Mouse (Mus musculus): Measurements from ENCODE around the gene Phldb2. TPM values are rescaled to one million over a fixed set of nuclear protein-coding genes. Genes with fewer than 3 reads are reported as not detected.
A peak's percentile ranks its signal among the peaks of the same experiment; 100 is the strongest.

Gene Phldb2
- polyA plus RNA-seq, 1 experiment = 1.8 TPM

DNA sequence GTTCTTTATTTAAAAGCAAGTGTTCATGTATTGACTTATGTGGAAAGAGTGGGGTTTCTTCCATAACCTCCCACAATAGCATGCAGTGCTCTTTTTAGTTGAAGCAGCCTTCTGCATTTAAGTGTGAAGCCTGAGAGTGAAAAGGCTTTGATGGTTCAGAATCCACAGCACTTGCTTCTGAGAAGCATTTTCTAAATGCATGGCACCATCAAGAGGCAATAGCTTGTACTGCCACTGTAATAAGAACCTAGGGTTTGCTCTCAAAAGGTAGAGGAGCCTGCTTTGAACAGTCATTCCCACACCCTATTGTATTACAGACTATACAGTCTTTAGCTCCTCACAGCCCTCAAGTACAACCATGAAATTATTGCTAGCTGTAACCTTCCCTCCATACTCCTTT, 136.7 kb downstream of the Phldb2 start:
- H3K27me3 ChIP-seq (ENCODE audit: control insufficient read depth, insufficient read depth, low read length) = no peaks in the 10 kb centered on the region
- DNase-seq = no peak
- H3K27ac ChIP-seq (ENCODE audit: control insufficient read depth, insufficient read depth, low read length) = no peak overlapping the region
- H3K4me3 ChIP-seq (ENCODE audit: control insufficient read depth, insufficient read depth, low read length) = no peak overlapping the region
- TF ChIP-seq POLR2A (IDR thresholded peaks at IDR 0.05; ENCODE audit: control insufficient read depth, extremely low read depth, insufficient read depth, low read length, poor library complexity) = no peak
- no peak for TF ChIP-seq CTCF (IDR thresholded peaks at IDR 0.05; ENCODE audit: borderline replicate concordance, control insufficient read depth, extremely low read depth, insufficient read depth, low read length, poor library complexity)
- H3K4me1 ChIP-seq (replicated peaks; ENCODE audit: control insufficient read depth, insufficient read depth, low read length) = no peaks in the 10 kb centered on the region
- no peaks in the 10 kb centered on the region for H3K36me3 ChIP-seq (ENCODE audit: control insufficient read depth, insufficient read depth, low read length)

DNA sequence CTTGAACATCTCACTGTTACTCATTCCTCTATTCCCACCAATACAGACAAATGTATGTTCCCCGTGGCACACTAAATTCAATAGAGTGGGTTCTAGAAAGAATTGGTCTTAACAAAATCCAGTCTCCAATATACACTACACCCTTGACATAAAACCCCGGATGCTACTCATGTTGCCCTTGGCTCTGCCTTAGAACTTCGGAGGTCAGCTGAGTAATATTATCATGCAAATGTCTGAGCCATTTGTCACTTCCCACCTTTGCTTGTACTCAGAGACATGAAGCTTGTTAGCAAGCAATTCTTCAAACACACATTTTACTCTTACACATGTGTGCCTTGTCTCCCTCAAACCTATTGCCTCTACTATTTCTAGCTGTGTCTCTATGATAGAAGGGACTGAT, 138.8 kb downstream of the Phldb2 start:
- WGBS = 95% methylated on average over 3 of the region's 3 CpGs
- no peak for TF ChIP-seq POLR2A (IDR thresholded peaks at IDR 0.05; ENCODE audit: control insufficient read depth, extremely low read depth, insufficient read depth, low read length, poor library complexity)
- no peak for TF ChIP-seq CTCF (IDR thresholded peaks at IDR 0.05; ENCODE audit: borderline replicate concordance, control insufficient read depth, extremely low read depth, insufficient read depth, low read length, poor library complexity)
- Histone ChIP-seq H3K36me3 (ENCODE audit: control insufficient read depth, insufficient read depth, low read length) (no peaks in the 10 kb centered on the region), H3K4me3 (ENCODE audit: control insufficient read depth, insufficient read depth, low read length) (no peak overlapping the region), H3K27me3 (ENCODE audit: control insufficient read depth, insufficient read depth, low read length) (no peaks in the 10 kb centered on the region), H3K4me1 (replicated peaks; ENCODE audit: control insufficient read depth, insufficient read depth, low read length) (peaks cover 11% of the 10 kb centered on the region), H3K27ac (ENCODE audit: control insufficient read depth, insufficient read depth, low read length) (no peak overlapping the region)
- DNase-seq = no peak

DNA sequence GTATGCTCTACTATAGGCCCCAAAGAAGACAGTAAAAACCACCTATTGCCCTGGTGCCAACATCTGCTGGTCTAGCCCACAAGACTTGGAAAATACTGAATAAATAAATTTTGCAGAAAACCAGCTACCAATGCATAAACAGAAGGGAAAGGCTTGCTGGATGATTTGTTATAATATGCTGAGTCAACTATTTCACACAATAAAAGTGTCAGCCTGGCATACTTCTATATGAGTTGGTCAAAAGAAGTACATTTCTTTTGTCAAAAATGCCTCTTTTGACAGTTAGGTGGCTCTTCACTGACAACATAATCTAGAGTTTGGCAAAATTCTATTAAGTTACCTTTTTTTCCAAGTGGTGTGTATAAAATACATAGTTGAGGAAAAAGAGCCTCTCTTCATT, 141.6 kb downstream of the Phldb2 start:
- Histone ChIP-seq H3K27me3 (ENCODE audit: control insufficient read depth, insufficient read depth, low read length) (no peaks in the 10 kb centered on the region), H3K36me3 (ENCODE audit: control insufficient read depth, insufficient read depth, low read length) (no peaks in the 10 kb centered on the region), H3K4me1 (replicated peaks; ENCODE audit: control insufficient read depth, insufficient read depth, low read length) (peaks cover 11% of the 10 kb centered on the region), H3K27ac (ENCODE audit: control insufficient read depth, insufficient read depth, low read length) (no peak overlapping the region), H3K4me3 (ENCODE audit: control insufficient read depth, insufficient read depth, low read length) (no peak overlapping the region)
- TF ChIP-seq CTCF (IDR thresholded peaks at IDR 0.05; ENCODE audit: borderline replicate concordance, control insufficient read depth, extremely low read depth, insufficient read depth, low read length, poor library complexity) (no peak), POLR2A (IDR thresholded peaks at IDR 0.05; ENCODE audit: control insufficient read depth, extremely low read depth, insufficient read depth, low read length, poor library complexity) (no peak)
- DNase-seq = no peak

DNA sequence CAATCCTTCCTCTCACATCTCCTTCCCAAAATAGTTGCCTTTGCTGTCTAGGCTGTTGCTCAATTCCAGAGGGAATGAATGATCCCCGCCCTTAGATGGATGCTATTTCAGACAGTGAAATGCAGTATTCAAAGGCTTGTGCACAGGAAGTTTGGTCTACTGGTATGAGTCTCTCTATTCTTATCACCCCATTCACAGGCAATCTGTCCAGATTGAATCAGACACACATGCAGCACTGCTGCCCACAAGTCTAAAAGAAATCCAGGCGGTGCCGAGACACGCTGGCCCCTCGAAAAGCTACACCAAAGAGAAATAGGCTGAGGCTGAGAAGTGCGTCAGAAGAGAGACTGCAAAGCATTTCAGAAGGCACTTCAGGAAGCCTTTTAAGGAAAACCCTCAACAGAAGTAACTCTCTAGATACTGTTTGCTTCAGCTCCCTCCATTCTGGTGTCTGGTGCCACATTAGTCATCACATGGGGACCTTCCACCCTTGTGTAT, 142.5 kb downstream of the Phldb2 start:
- no peak overlapping the region for H3K27ac ChIP-seq (ENCODE audit: control insufficient read depth, insufficient read depth, low read length)
- H3K36me3 ChIP-seq (ENCODE audit: control insufficient read depth, insufficient read depth, low read length) = no peaks in the 10 kb centered on the region
- no peaks in the 10 kb centered on the region for H3K27me3 ChIP-seq (ENCODE audit: control insufficient read depth, insufficient read depth, low read length)
- H3K4me3 ChIP-seq (ENCODE audit: control insufficient read depth, insufficient read depth, low read length) = no peak overlapping the region
- DNase-seq = no peak
- TF ChIP-seq POLR2A (IDR thresholded peaks at IDR 0.05; ENCODE audit: control insufficient read depth, extremely low read depth, insufficient read depth, low read length, poor library complexity) (no peak), CTCF (IDR thresholded peaks at IDR 0.05; ENCODE audit: borderline replicate concordance, control insufficient read depth, extremely low read depth, insufficient read depth, low read length, poor library complexity) (no peak)
- 82% methylated on average over 6 of the region's 6 CpGs for WGBS
- H3K4me1 ChIP-seq (replicated peaks; ENCODE audit: control insufficient read depth, insufficient read depth, low read length) = peaks cover 11% of the 10 kb centered on the region

DNA sequence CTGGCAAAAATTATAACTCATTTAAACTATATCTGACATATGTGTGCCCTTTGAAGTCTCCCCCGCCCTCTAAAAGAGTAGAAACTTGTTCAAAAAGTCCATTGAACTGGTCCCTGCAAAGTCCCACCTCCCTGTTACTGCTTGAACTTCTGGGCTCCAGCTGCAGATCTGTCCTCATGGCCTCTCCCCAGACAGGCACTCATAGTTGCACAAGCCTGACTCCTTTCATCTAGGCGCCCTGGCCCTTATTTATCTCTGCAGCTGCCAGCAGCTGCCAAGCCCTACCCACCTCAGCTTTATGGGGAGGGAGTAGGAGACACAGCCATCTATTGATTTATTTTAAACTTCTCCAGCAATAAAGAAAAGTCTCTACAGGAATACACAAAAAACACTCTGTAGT, 143.2 kb downstream of the Phldb2 start:
- Histone ChIP-seq H3K27ac (ENCODE audit: control insufficient read depth, insufficient read depth, low read length) (no peak overlapping the region), H3K27me3 (ENCODE audit: control insufficient read depth, insufficient read depth, low read length) (no peaks in the 10 kb centered on the region), H3K4me3 (ENCODE audit: control insufficient read depth, insufficient read depth, low read length) (no peak overlapping the region), H3K4me1 (replicated peaks; ENCODE audit: control insufficient read depth, insufficient read depth, low read length) (peaks cover 11% of the 10 kb centered on the region), H3K36me3 (ENCODE audit: control insufficient read depth, insufficient read depth, low read length) (no peaks in the 10 kb centered on the region)
- no peak for TF ChIP-seq CTCF (IDR thresholded peaks at IDR 0.05; ENCODE audit: borderline replicate concordance, control insufficient read depth, extremely low read depth, insufficient read depth, low read length, poor library complexity)
- TF ChIP-seq POLR2A (IDR thresholded peaks at IDR 0.05; ENCODE audit: control insufficient read depth, extremely low read depth, insufficient read depth, low read length, poor library complexity) = no peak
- DNase-seq = peak; percentile 19
- 23% methylated on average over 2 of the region's 2 CpGs for WGBS

DNA sequence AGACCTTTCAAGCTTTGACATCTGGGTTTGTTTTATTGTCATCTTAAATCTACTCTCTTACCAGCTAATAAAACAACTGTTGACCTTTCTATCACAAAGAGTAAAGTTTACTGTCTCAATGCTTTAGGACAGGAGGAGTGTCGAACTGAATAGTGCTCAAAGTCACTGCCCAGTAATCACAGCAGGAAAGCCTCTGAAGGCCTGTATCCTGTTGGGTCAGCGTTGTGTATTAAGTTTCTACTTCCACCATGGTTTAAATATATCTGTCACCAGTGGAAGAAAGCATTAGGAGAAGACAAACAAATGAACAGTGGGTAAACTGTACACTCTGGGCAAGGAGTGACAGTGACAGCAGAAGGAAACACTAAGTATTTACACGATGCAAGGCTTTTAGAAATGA, 148.7 kb downstream of the Phldb2 start:
- no peak overlapping the region for H3K27ac ChIP-seq (ENCODE audit: control insufficient read depth, insufficient read depth, low read length)
- H3K27me3 ChIP-seq (ENCODE audit: control insufficient read depth, insufficient read depth, low read length) = no peaks in the 10 kb centered on the region
- WGBS = 60% methylated on average over 3 of the region's 3 CpGs
- no peaks in the 10 kb centered on the region for H3K36me3 ChIP-seq (ENCODE audit: control insufficient read depth, insufficient read depth, low read length)
- no peak overlapping the region for H3K4me3 ChIP-seq (ENCODE audit: control insufficient read depth, insufficient read depth, low read length)
- no peak for TF ChIP-seq POLR2A (IDR thresholded peaks at IDR 0.05; ENCODE audit: control insufficient read depth, extremely low read depth, insufficient read depth, low read length, poor library complexity)
- no peak for TF ChIP-seq CTCF (IDR thresholded peaks at IDR 0.05; ENCODE audit: borderline replicate concordance, control insufficient read depth, extremely low read depth, insufficient read depth, low read length, poor library complexity)
- no peaks in the 10 kb centered on the region for H3K4me1 ChIP-seq (replicated peaks; ENCODE audit: control insufficient read depth, insufficient read depth, low read length)
- no peak for DNase-seq

DNA sequence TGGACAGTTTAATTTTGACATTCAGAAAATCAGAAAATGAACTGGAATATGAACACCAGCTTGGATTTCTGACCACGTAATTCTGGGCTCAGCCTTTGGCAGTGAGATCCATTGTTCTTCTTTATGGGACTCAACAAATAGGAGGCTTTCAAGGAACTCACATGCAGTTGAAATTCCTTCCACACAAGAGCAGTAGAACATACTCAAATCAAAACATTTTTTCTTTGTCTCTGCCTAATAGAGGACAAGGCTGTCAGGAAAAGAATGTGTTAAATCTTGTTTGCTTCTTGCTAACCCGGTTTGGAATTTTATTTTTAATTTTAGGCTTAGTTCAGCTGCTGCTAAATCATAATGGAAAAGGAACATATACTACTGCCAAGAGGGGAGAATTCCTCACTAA, 153.0 kb downstream of the Phldb2 start:
- WGBS = 82% methylated on average over 2 of the region's 2 CpGs

More for the DNA sequence above, 153.0 kb downstream of the Phldb2 start:
- Histone ChIP-seq H3K36me3 (ENCODE audit: control insufficient read depth, insufficient read depth, low read length) (no peaks in the 10 kb centered on the region), H3K27ac (ENCODE audit: control insufficient read depth, insufficient read depth, low read length) (no peak overlapping the region), H3K4me1 (replicated peaks; ENCODE audit: control insufficient read depth, insufficient read depth, low read length) (peaks cover 1% of the 10 kb centered on the region; the same call in 1 of the 2 replicates), H3K27me3 (ENCODE audit: control insufficient read depth, insufficient read depth, low read length) (no peaks in the 10 kb centered on the region), H3K4me3 (ENCODE audit: control insufficient read depth, insufficient read depth, low read length) (no peak overlapping the region)
- TF ChIP-seq POLR2A (IDR thresholded peaks at IDR 0.05; ENCODE audit: control insufficient read depth, extremely low read depth, insufficient read depth, low read length, poor library complexity) (no peak), CTCF (IDR thresholded peaks at IDR 0.05; ENCODE audit: borderline replicate concordance, control insufficient read depth, extremely low read depth, insufficient read depth, low read length, poor library complexity) (no peak)
- no peak for DNase-seq

Data from thymus, adult 2 months (tissue).